Mouse (Mus musculus) spleen, adult 10 weeks (tissue): ENCODE results near the gene P2ry4. TPM values are rescaled to one million over a fixed set of nuclear protein-coding genes. Genes with fewer than 3 reads are reported as not detected.

Source experiments
- polyA plus RNA-seq: library from polyadenylated mRNA; stranded (reverse); fragments of 350-450 nt; fragmentation: Illumina TruSeq; extraction: RNeasy Lipid Tissue Mini Kit (QIAGEN cat#74804); gene quantifications from one replicate; pipeline ENCODE4 v1.2.3, GENCODE M21; 2015; ENCODE audit warnings: low replicate concordance; ENCODE audit not compliant: insufficient read depth

P2ry4 gene
- not detected for polyA plus RNA-seq

GRCm38 (mm10) chrX:100594791-100595190, at the start of gene P2ry4:
P2ry4 (minus strand) TSS chrX:100594869.

GRCm38 (mm10) chrX:100625802-100626793, 31.4 kb upstream of the P2ry4 start, which contains the start of gene Pdzd11:
Pdzd11 (minus strand) TSS chrX:100626568.

GRCm38 (mm10) chrX:100625546-100625801, 30.8 kb upstream of the P2ry4 start, which contains the start of gene Kif4:
Kif4 (plus strand) TSS chrX:100625737.

GRCm38 (mm10) chrX:100605314-100605713, 10.6 kb upstream of the P2ry4 start, which contains the start of gene Arr3:
Arr3 (plus strand) TSS chrX:100605497.

GRCm38 (mm10) chrX:100571951-100572350, 22.7 kb downstream of the P2ry4 start, which contains the start of gene Awat1:
Awat1 (plus strand) TSS chrX:100572251.

Other genes with a start within 250 kb of the P2ry4 start
- not detected for gene Otud6a, start 165.9 kb downstream of the P2ry4 start, polyA plus RNA-seq
- gene Awat2, start 152.2 kb downstream of the P2ry4 start, polyA plus RNA-seq: 0.76 TPM
- 94.9 TPM for gene Igbp1, start 100.6 kb downstream of the P2ry4 start, polyA plus RNA-seq
- not detected for gene Dgat2l6, start 70.0 kb downstream of the P2ry4 start, polyA plus RNA-seq
- not detected for gene Awat1, start 22.6 kb downstream of the P2ry4 start, polyA plus RNA-seq
- not detected for gene Arr3, start 10.6 kb upstream of the P2ry4 start, polyA plus RNA-seq
- 6.6 TPM for gene Kif4, start 30.9 kb upstream of the P2ry4 start, polyA plus RNA-seq
- 40.2 TPM for gene Pdzd11, start 31.7 kb upstream of the P2ry4 start, polyA plus RNA-seq
- gene Gdpd2, start 135.0 kb upstream of the P2ry4 start, polyA plus RNA-seq: 204 TPM
- 10.6 TPM for gene Dlg3, start 172.9 kb upstream of the P2ry4 start, polyA plus RNA-seq